14 mouse cellular contexts compared by ENCODE assay signal in genomic region chr4:102940738-102941137, GRCm38 (mm10). TPM values are rescaled to one million over a fixed set of nuclear protein-coding genes. Genes with fewer than 3 reads are reported as not detected.
"Had no signal": no experiment of that assay in that cellular context is flagged by ENCODE, and none has a peak within 500 bp of the region (broad histone marks: within the 10 kb centered on the region; RNA-seq: fewer than 3 reads in every experiment).

No protein-coding gene starts in this region.

- DNase-seq: kidney, adult 18-20 months; kidney, adult 9 months; kidney, postnatal 14 days; kidney, postnatal 4 days; liver; lung, adult 18-20 months; lung, postnatal 10 days; lung, postnatal 36 days; retina, postnatal 1 day; spleen, adult 18-20 months; thymus, adult 18-20 months; thymus, postnatal 36 days had no signal

RNA-seq across cellular contexts. Expression of gene Tctex1d1, which starts 37.7 kb away (rescaled TPM):
- total RNA-seq: monocyte, adult 5-6 weeks; neutrophil, adult 5-6 weeks had no signal
